Mouse (Mus musculus) ES-Bruce4 (cell line): ENCODE measurements around the gene Shank2. TPM values are rescaled to one million over a fixed set of nuclear protein-coding genes. Genes with fewer than 3 reads are reported as not detected.
A peak's percentile ranks its signal among the peaks of the same experiment; 100 is the strongest.

Source experiments
- H3K27ac ChIP-seq: 2 replicates; pipeline ENCODE4 v1.5.1; 2012; ENCODE audit warnings: low read length, inconsistent platforms; ENCODE audit not compliant: insufficient read depth
- H3K27me3 ChIP-seq: 2 replicates; pipeline ENCODE4 v1.6.1; 2012; ENCODE audit warnings: mild to moderate bottlenecking, low read length, inconsistent platforms; ENCODE audit not compliant: control insufficient read depth, poor library complexity, insufficient read depth, severe bottlenecking
- H3K36me3 ChIP-seq: 2 replicates; pipeline ENCODE4 v1.6.1; 2012; ENCODE audit warnings: inconsistent platforms, mild to moderate bottlenecking, low read length, moderate library complexity; ENCODE audit not compliant: control insufficient read depth, poor library complexity, insufficient read depth, severe bottlenecking
- H3K4me1 ChIP-seq: one replicate; pipeline ENCODE4 v1.8.1; 2011; ENCODE audit warnings: low read length; ENCODE audit not compliant: control insufficient read depth, insufficient read depth
- H3K4me3 ChIP-seq: 2 replicates; pipeline ENCODE4 v1.5.1; 2011; ENCODE audit warnings: low read depth, mild to moderate bottlenecking, low read length
- H3K9ac ChIP-seq: 2 replicates; pipeline ENCODE4 v1.6.1; 2012; ENCODE audit warnings: low read depth, mild to moderate bottlenecking, inconsistent platforms; ENCODE audit not compliant: poor library complexity, severe bottlenecking
- H3K9me3 ChIP-seq: replicated peaks from 2 replicates; pipeline ENCODE4 v1.6.1; 2012; ENCODE audit warnings: mild to moderate bottlenecking, low read length, inconsistent platforms; ENCODE audit not compliant: control insufficient read depth, poor library complexity, insufficient read depth, severe bottlenecking
- CTCF ChIP-seq: IDR thresholded peaks from one replicate; pipeline ENCODE4 v1.8.1; 2011; ENCODE audit warnings: low read depth, low read length
- EP300 ChIP-seq: IDR thresholded peaks from 2 replicates; pipeline ENCODE4 v1.6.1; 2011; ENCODE audit warnings: low read depth, low read length; ENCODE audit not compliant: insufficient read depth
- POLR2A ChIP-seq: IDR thresholded peaks from one replicate; pipeline ENCODE4 v1.8.1; 2011; ENCODE audit warnings: low read length; ENCODE audit not compliant: insufficient read depth
- polyA plus RNA-seq: library from polyadenylated mRNA; stranded (reverse); fragments of >200 nt; gene quantifications from 2 replicates; pipeline ENCODE4 v1.2.4, GENCODE M21; 2011; ENCODE audit warnings: low read depth; ENCODE audit not compliant: missing spikeins, insufficient read depth, insufficient read length

Gene Shank2
- polyA plus RNA-seq, 1 experiment: 0.72 TPM

DNA sequence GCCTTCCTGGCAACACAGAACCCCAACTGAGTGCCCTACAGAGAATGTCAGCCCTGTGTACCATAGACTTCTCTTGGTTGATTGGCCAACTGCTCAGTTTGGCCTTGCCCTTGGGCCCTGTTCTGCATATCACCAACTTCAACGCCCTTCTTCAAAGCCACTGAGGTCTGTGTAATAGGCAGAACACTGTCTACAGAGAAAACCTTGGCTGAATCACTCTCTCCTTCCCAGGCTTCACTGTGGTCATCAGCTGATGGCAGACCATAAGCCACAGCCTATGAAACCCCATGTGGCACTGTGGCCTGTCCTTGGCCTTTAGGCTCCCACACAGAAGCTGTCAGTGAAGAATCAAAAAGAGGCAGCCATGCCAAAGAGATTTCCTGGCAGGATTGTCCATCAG is 457.2 kb downstream of the Shank2 start:
- no peaks in the 10 kb centered on the region for H3K4me1 ChIP-seq
- H3K36me3 ChIP-seq: peaks cover 60% of the 10 kb centered on the region
- no peak overlapping the region for H3K9ac ChIP-seq
- no peaks in the 10 kb centered on the region for H3K27me3 ChIP-seq
- H3K9me3 ChIP-seq: no peaks in the 10 kb centered on the region
- TF ChIP-seq CTCF (no peak), POLR2A (no peak), EP300 (no peak)
- no peak overlapping the region for H3K4me3 ChIP-seq
- H3K27ac ChIP-seq: no peak overlapping the region

DNA sequence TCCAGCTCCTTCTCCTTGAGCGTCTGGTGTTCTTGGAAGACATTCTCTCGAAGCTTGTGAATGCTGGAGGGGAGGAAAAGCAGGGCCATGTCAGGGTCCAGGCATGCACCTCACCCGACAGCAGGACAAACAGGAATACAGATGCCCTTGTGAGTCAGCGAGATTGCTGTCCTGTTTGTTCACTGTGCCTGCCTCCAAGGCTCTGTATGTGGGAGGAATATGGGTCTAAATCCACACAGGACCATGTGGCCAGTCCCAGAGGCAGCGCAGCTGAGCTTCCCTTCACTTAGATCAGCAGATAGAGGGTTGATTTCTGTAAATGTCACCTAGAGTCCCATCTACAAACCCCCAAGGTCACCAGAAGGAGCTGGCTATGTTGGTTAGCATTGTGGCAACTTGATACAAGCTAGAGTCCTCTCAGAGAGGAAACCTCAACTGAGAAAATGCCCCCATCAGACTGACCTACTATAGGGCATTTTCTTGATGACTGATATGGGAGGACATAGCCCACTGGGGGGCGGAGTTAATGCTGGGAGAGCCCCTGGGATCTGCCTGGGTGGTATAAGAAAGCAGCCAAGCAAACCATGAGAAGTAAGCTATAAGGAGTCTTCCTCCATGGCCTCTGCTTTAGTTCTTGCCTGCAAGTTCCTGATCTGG is 459.6 kb downstream of the Shank2 start:
- no peaks in the 10 kb centered on the region for H3K4me1 ChIP-seq
- H3K36me3 ChIP-seq: peaks cover 48% of the 10 kb centered on the region
- no peak overlapping the region for H3K9ac ChIP-seq
- H3K4me3 ChIP-seq: no peak overlapping the region
- H3K9me3 ChIP-seq: no peaks in the 10 kb centered on the region
- no peaks in the 10 kb centered on the region for H3K27me3 ChIP-seq
- no peak for TF ChIP-seq POLR2A
- TF ChIP-seq EP300: no peak
- TF ChIP-seq CTCF: no peak
- H3K27ac ChIP-seq: no peak overlapping the region

DNA sequence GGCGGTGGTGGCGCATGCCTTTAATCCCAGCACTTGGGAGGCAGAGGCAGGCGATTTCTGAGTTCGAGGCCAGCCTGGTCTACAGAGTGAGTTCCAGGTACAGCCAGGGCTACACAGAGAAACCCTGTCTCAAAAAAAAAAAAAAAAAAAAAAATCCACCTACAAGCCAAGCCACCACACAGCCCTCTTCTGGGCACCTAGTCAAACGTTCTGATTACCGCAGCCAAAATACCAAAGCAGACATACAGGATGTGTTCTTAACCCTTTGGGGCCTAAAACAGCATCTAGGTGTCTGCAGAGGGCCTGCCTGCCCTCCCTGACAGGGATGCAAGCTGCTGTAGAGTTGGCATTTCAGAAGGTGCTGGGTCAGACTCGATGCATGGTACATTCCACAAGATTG is 460.8 kb downstream of the Shank2 start:
- H3K4me3 ChIP-seq: no peak overlapping the region
- no peak overlapping the region for H3K9ac ChIP-seq
- no peaks in the 10 kb centered on the region for H3K27me3 ChIP-seq
- H3K9me3 ChIP-seq: no peaks in the 10 kb centered on the region
- peaks cover 39% of the 10 kb centered on the region for H3K36me3 ChIP-seq
- no peaks in the 10 kb centered on the region for H3K4me1 ChIP-seq
- TF ChIP-seq CTCF: no peak
- TF ChIP-seq EP300: no peak
- TF ChIP-seq POLR2A: no peak
- H3K27ac ChIP-seq: no peak overlapping the region

DNA sequence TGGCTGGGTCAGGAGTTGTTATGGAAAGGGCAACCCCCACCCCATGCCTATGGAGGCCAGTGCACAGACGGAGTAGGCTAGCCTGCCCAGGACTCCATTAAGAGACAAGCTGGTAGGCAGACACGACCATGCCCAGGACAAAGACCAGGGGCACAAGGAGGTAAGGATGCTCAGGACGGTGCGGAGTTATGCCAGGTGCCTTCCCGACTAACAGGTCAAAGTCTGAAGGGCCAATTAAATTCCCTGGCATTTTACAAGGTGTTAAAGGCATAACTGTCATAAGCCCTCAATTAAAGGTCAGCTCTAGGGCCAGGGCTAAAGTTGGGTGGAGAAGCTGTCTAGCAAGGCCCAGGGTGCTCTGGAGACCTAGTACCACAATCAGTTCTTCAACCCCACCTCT is 467.0 kb downstream of the Shank2 start:
- TF ChIP-seq POLR2A (no peak), EP300 (no peak), CTCF (no peak)
- Histone ChIP-seq H3K9me3 (no peaks in the 10 kb centered on the region), H3K9ac (no peak overlapping the region), H3K27ac (no peak overlapping the region), H3K36me3 (peaks cover 2% of the 10 kb centered on the region; the same call in 1 of the 2 replicates), H3K4me3 (no peak overlapping the region), H3K27me3 (no peaks in the 10 kb centered on the region), H3K4me1 (peaks cover 4% of the 10 kb centered on the region)

DNA sequence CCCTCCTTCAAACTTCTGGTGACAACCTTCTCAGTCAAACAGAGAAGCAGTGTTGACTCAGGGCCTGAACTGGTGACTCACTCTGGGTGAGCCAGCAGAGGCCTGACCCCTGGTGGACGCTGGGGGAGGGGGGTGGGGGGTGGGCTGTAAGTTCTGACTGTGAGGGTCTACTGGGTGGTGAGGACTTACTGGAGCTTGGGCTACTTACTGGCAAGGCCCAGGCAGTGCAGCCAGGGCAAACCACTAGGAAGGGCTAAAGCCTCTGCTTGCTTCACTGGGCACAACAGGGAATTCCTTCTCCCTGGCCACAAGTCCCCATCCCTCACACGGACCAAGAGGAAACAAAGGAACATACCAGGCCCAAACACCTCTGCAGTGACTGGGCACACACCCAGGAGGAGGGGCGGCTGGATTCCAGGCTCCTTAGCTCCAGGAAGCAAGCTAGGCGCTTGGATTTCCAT is 467.5 kb downstream of the Shank2 start:
- Histone ChIP-seq H3K36me3 (peaks cover 2% of the 10 kb centered on the region; the same call in 1 of the 2 replicates), H3K9me3 (no peaks in the 10 kb centered on the region), H3K27ac (no peak overlapping the region), H3K9ac (peak overlapping the region; percentile 85), H3K4me1 (peaks cover 4% of the 10 kb centered on the region), H3K4me3 (peak overlapping the region; percentile 84; the same call in 1 of the 2 replicates), H3K27me3 (no peaks in the 10 kb centered on the region)
- TF ChIP-seq CTCF: no peak
- no peak for TF ChIP-seq EP300

DNA sequence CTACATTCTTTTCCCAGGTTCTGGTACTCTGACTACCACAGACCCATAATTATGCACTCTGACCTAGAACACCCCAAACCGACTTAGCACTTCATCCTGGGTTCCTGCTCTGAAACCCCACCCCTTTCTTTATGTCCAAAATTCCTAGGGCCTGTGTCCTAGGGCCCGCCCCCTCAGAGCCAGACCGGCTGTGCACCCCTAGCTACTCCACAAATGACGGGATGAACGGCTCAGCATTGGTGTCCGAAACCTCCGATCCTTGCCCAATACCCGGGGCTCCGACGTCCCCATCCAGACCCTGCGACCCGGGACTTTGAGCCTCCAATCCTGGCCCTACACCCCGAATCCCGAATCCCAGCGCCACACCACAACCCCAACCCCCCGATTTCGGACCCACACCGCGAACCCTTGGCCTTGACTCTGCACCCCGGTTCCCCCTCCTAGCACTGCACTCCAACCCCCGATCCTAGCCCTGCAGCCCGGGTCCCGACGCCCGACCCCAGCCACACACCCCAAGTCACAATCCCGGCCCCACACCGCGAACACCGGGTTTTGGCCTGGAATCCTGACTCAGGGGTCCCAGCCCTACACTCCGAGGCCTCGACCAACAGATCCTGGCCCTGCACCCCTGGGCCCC is 468.3 kb downstream of the Shank2 start:
- Histone ChIP-seq H3K9me3 (no peaks in the 10 kb centered on the region), H3K9ac (peak overlapping the region; percentile 85), H3K4me1 (peaks cover 6% of the 10 kb centered on the region), H3K27me3 (no peaks in the 10 kb centered on the region), H3K4me3 (peak overlapping the region; percentile 84), H3K27ac (no peak overlapping the region), H3K36me3 (0 out of 2 replicates have a peak, but pooled peaks cover 2% of the 10 kb centered on the region)
- TF ChIP-seq CTCF: no peak
- no peak for TF ChIP-seq POLR2A
- TF ChIP-seq EP300: no peak
